Mouse (Mus musculus): ENCODE data around the gene Cdon.

- TF ChIP-seq CTCF (IDR thresholded peaks at IDR 0.05) (no peak), EP300 (IDR thresholded peaks at IDR 0.05; ENCODE audit: insufficient read depth, low read depth, low read length) (no peak)
Measured at GRCm38 (mm10) chr9:35435565-35435964, 14.6 kb downstream of the Cdon start.
